Mouse (Mus musculus) ES-E14 (cell line): Measurements from ENCODE around the gene Cbfa2t3. TPM values are rescaled to one million over a fixed set of nuclear protein-coding genes. Genes with fewer than 3 reads are reported as not detected.

ENCODE experiments used
- DNase-seq: peaks from one replicate; pipeline ENCODE4 v3.0.0-alpha.2; 2013; ENCODE audit warnings: low read depth, low spot score
- H3K27ac ChIP-seq: 2 replicates; pipeline ENCODE4 v1.5.1; 2012; ENCODE audit warnings: low read depth, mild to moderate bottlenecking, low read length, moderate library complexity, mixed read lengths; ENCODE audit not compliant: poor library complexity, insufficient read depth, severe bottlenecking
- H3K36me3 ChIP-seq: 2 replicates; pipeline ENCODE4 v1.6.1; 2012; ENCODE audit warnings: mild to moderate bottlenecking, low read length, moderate library complexity, mixed read lengths; ENCODE audit not compliant: control insufficient read depth, poor library complexity, insufficient read depth, severe bottlenecking
- H3K4me1 ChIP-seq, 2 experiments: fragments of 150-350 bp in 1 of 2; sonication (generic) in 1 of 2; 2 replicates each; pipeline ENCODE4 v1.6.1; 2012; ENCODE audit warnings: low read length in 2 of 2, mild to moderate bottlenecking in 1 of 2, mixed read lengths in 1 of 2; ENCODE audit not compliant: control insufficient read depth in 2 of 2, insufficient read depth in 2 of 2, poor library complexity in 1 of 2
- H3K4me3 ChIP-seq, 2 experiments: fragments of 150-350 bp in 1 of 2; sonication (generic) in 1 of 2; 2 replicates each; pipeline ENCODE4 v1.5.1; 2012; ENCODE audit warnings: low read length in 2 of 2, low read depth in 1 of 2, mild to moderate bottlenecking in 1 of 2, mixed read lengths in 1 of 2; ENCODE audit not compliant: insufficient read depth in 1 of 2, poor library complexity in 1 of 2, severe bottlenecking in 1 of 2
- H3K9ac ChIP-seq: 2 replicates; pipeline ENCODE4 v1.6.1; 2012; ENCODE audit warnings: low read depth, mild to moderate bottlenecking, low read length, mixed read lengths; ENCODE audit not compliant: poor library complexity, insufficient read depth, severe bottlenecking
- H3K9me3 ChIP-seq: fragments of 150-350 bp; sonication (generic); 2 replicates; pipeline ENCODE4 v1.6.1; 2012; ENCODE audit warnings: low read depth, mild to moderate bottlenecking, low read length; ENCODE audit not compliant: control insufficient read depth, insufficient read depth
- CHD2 ChIP-seq: IDR thresholded peaks from 2 replicates; pipeline ENCODE4 v1.6.1; 2014; ENCODE audit warnings: mild to moderate bottlenecking, low read depth, low read length, inconsistent platforms
- HCFC1 ChIP-seq: IDR thresholded peaks from 2 replicates; pipeline ENCODE4 v1.6.1; 2012; ENCODE audit warnings: low read length, inconsistent platforms, borderline replicate concordance; ENCODE audit not compliant: insufficient read depth
- MAFK ChIP-seq: IDR thresholded peaks from 2 replicates; pipeline ENCODE4 v1.6.1; 2014; ENCODE audit warnings: mild to moderate bottlenecking, low read depth, low read length, inconsistent platforms; ENCODE audit not compliant: insufficient read depth
- ZC3H11A ChIP-seq: IDR thresholded peaks from 2 replicates; pipeline ENCODE4 v1.6.1; 2012; ENCODE audit warnings: low read depth, mild to moderate bottlenecking, inconsistent platforms, low read length, borderline replicate concordance
- ZNF384 ChIP-seq: IDR thresholded peaks from 2 replicates; pipeline ENCODE4 v1.6.1; 2012; ENCODE audit warnings: low read depth, low read length, inconsistent platforms
- in situ Hi-C, 2 experiments: fragments of 600-800 bp; cut with MboI; formaldehyde crosslinking; loops; one replicate each; pipeline ENCODE4 v1.15.1; 2025; ENCODE audit warnings: low sequenced_read_pairs in 2 of 2, inconsistent platforms in 1 of 2; ENCODE audit not compliant: unreplicated experiment in 2 of 2
- total RNA-seq: library from RNA; depleted of rRNA; stranded (reverse); fragments of 300-350 nt; gene quantifications from 2 replicates; pipeline ENCODE4 v1.2.3, GENCODE M21; 2012

The Cbfa2t3 gene
- total RNA-seq, 1 experiment: 0.36 TPM

- H3K4me1 ChIP-seq: peaks cover 0 to 6% of the 10 kb centered on the region in 2 experiments; a peak in 1 of 4 replicates
- TF ChIP-seq ZC3H11A (no peak), CHD2 (no peak), HCFC1 (no peak), MAFK (no peak), ZNF384 (no peak)
- H3K4me3 ChIP-seq: no peak overlapping the region
- no peak overlapping the region for H3K27ac ChIP-seq
- no peak overlapping the region for H3K9ac ChIP-seq
- no peak for DNase-seq
- H3K36me3 ChIP-seq: no peaks in the 10 kb centered on the region
- no peaks in the 10 kb centered on the region for H3K9me3 ChIP-seq
- in situ Hi-C loops: no loop called here
Measured at GRCm38 (mm10) chr8:122720811-122721640, 22.1 kb upstream of the Cbfa2t3 start.

DNA sequence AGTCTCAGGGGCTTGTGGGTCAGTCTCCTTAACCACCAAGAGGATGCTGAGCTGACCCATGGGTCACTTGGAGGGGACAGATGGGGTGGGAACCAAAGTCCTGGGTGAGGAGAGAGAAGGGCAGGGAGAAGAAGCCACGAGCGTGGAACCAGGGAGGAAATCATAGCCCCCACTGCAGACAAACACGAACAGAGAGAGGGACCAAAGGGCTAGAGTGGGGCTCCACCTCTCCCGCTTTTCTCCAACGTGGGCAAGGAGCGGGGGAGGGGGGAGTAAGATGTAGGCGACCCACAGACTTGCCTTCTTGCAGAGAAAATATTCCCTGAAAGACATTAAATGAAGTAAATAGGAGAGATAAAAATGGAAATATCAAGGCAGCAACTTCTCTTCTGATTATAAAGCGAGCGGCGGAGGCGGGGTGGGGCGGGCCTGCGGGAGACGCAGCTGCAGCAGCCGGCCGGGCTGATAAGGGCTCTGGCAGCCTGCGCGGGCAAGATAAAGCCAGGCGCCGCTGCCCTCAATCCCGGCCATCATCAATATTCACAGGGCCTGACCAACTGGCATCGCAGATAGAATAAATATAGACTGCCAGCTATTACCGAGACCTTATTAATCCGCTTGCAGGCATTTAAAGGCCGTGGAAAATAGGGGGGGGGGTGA is 21.3 kb upstream of the Cbfa2t3 start:
- Histone ChIP-seq H3K9ac (no peak overlapping the region), H3K9me3 (no peaks in the 10 kb centered on the region), H3K36me3 (no peaks in the 10 kb centered on the region), H3K4me3 (no peak overlapping the region), H3K27ac (no peak overlapping the region), H3K4me1 (peaks cover 0 to 6% of the 10 kb centered on the region in 2 experiments; a peak in 1 of 4 replicates)
- in situ Hi-C loops: no loop called here
- TF ChIP-seq ZC3H11A (no peak), MAFK (no peak), CHD2 (no peak), ZNF384 (no peak)
- DNase-seq: no peak

DNA sequence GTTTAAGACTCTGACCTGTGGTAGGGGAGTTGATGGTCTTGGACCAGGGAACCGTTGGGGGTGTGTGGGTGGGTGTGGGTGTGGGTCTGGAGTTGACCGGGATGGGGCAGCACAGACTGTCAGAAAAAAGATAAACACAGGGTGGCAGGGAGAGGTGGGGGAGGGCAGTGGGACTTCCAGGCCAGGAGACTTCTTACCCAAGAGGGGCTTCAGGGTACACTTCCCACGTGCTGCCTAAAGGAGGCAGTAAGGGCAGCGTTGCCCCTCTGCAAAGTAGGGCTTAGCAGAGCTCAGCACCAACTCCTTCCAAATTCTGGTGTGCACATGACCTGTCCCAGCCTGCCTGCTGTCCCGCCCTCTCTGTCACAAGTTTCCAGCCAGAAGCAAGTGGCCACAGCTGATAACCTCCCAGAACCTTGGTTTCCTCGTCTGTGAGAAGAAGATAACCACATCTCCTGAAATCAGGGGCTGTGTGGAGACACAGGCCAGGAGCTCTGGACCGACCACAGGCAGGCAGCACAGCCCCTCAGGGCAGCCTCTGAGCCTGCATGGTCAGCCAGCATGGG is 20.7 kb upstream of the Cbfa2t3 start:
- DNase-seq: no peak
- Histone ChIP-seq H3K9ac (no peak overlapping the region), H3K9me3 (no peaks in the 10 kb centered on the region), H3K27ac (no peak overlapping the region), H3K4me1 (peaks cover 0 to 6% of the 10 kb centered on the region in 2 experiments; a peak in 1 of 4 replicates), H3K4me3 (no peak overlapping the region), H3K36me3 (no peaks in the 10 kb centered on the region)
- in situ Hi-C loops: no loop called here
- TF ChIP-seq HCFC1 (no peak), ZNF384 (no peak), ZC3H11A (no peak), CHD2 (no peak), MAFK (no peak)

GRCm38 (mm10) chr8:122718711-122719499 is 20.0 kb upstream of the Cbfa2t3 start:
- in situ Hi-C loops: no loop called here
- Histone ChIP-seq H3K9ac (no peak overlapping the region), H3K4me1 (peaks cover 0 to 6% of the 10 kb centered on the region in 2 experiments; a peak in 1 of 4 replicates), H3K4me3 (no peak overlapping the region), H3K36me3 (no peaks in the 10 kb centered on the region), H3K27ac (no peak overlapping the region), H3K9me3 (no peaks in the 10 kb centered on the region)
- TF ChIP-seq CHD2: no peak
- no peak for TF ChIP-seq ZC3H11A
- no peak for TF ChIP-seq ZNF384
- no peak for TF ChIP-seq HCFC1
- TF ChIP-seq MAFK: no peak
- DNase-seq: no peak
